Mouse (Mus musculus) heart, adult 2 months (tissue): ENCODE data around the gene Lypd4.

ENCODE experiments used
- CTCF ChIP-seq: fragments of 200-600 bp; IDR thresholded peaks from 2 replicates; pipeline ENCODE4 v1.8.1; 2022; ENCODE audit warnings: antibody characterized with exemption, mild to moderate bottlenecking, moderate library complexity
- EP300 ChIP-seq: fragments of 200-500 bp; IDR thresholded peaks from 2 replicates; pipeline ENCODE4 v1.6.1; 2011; ENCODE audit warnings: low read depth, low read length, control low read depth; ENCODE audit not compliant: insufficient read depth
- POLR2A ChIP-seq: fragments of 200-500 bp; IDR thresholded peaks from 2 replicates; pipeline ENCODE4 v1.6.1; 2011; ENCODE audit warnings: mild to moderate bottlenecking, low read depth, low read length, control low read depth; ENCODE audit not compliant: insufficient read depth

- TF ChIP-seq POLR2A (no peak; the same call in 1 of the 2 replicates), CTCF (no peak), EP300 (no peak)
These were observed 15.1 kb upstream of the Lypd4 start for GRCm38 (mm10) chr7:24884693-24885291.
